ENCODE assay signal across 8 mouse cellular contexts in genomic region chr9:7764463-7764871, GRCm38 (mm10). TPM values are rescaled to one million over a fixed set of nuclear protein-coding genes. Genes with fewer than 3 reads are reported as not detected.
DNase-seq lines count a peak whose midpoint lies in the region; TF ChIP-seq lines count a peak whose summit lies in the region.

No protein-coding gene starts in this region.

- H3K27me3 ChIP-seq in small intestine, adult 2 months (ENCODE audit: control insufficient read depth, insufficient read depth, low read length), result no peaks in the 10 kb centered on the region

- H3K4me3 ChIP-seq in embryonic fibroblast, embryonic 13.5 days (ENCODE audit: insufficient read depth, low read length), result peak overlapping the region; percentile 81
- peak overlapping the region; percentile 89 for H3K4me3 ChIP-seq in small intestine, adult 2 months (ENCODE audit: low read depth, low read length)

- TF ChIP-seq CTCF in embryonic fibroblast, embryonic 13.5 days (IDR thresholded peaks at IDR 0.05; ENCODE audit: borderline replicate concordance, insufficient read depth, low read length), result no peak
- TF ChIP-seq CTCF in small intestine, adult 2 months (IDR thresholded peaks at IDR 0.05; ENCODE audit: extremely low read depth, insufficient read length, insufficient replicate concordance, low read depth, low read length), result no peak

- peak overlapping the region; percentile 36 for H3K27ac ChIP-seq in embryonic fibroblast, embryonic 13.5 days (ENCODE audit: insufficient read depth, low read length)
- peak overlapping the region; percentile 87 for H3K27ac ChIP-seq in small intestine, adult 2 months (ENCODE audit: insufficient read depth, low read depth, low read length)

- peaks cover 7% of the 10 kb centered on the region for H3K36me3 ChIP-seq in small intestine, adult 2 months (ENCODE audit: control insufficient read depth, insufficient read depth, low read length)

- DNase-seq in adrenal gland, adult (ENCODE audit: inconsistent age in 2 of 2, low spot score in 1 of 2), result peak; percentile 79 to 92
- DNase-seq in adrenal gland, postnatal 4 days (ENCODE audit: low spot score in 2 of 2), result no peak
- peak; percentile 73 for DNase-seq in ZHBTc4 (ENCODE audit: low read depth, low spot score)
- DNase-seq in heart, postnatal 14 days, result peak; percentile 43 to 50
- peak; percentile 35 for DNase-seq in large intestine, adult 2 months (ENCODE audit: low read depth, low spot score)
- peak; percentile 67 for DNase-seq in mesoderm, embryonic 11.5 days (ENCODE audit: low read depth, low spot score)

- WGBS in large intestine, adult 2 months, result under 1% methylated on average over 14 of the region's 14 CpGs
- under 1% methylated on average over 14 of the region's 14 CpGs for WGBS in small intestine, adult 2 months

- intact Hi-C loops in heart, postnatal 14 days (cut with DNase I), result loop anchor here (2.0 to 10.0 kb wide), 2 partner anchors 72 to 240 kb away; partner anchors contain the start of genes Birc2 and Yap1

- peak; percentile 67 for TF ChIP-seq POLR2A in embryonic fibroblast, embryonic 13.5 days (IDR thresholded peaks at IDR 0.05; ENCODE audit: low read depth, low read length)
- peak; percentile 38; the same call in 1 of the 2 replicates for TF ChIP-seq POLR2A in small intestine, adult 2 months (IDR thresholded peaks at IDR 0.05; ENCODE audit: low read depth, low read length)

- peaks cover 6% of the 10 kb centered on the region; the same call in 1 of the 2 replicates for H3K4me1 ChIP-seq in embryonic fibroblast, embryonic 13.5 days (ENCODE audit: control insufficient read depth, insufficient read depth, low read length)
- peaks cover 5% of the 10 kb centered on the region; the same call in 1 of the 2 replicates for H3K4me1 ChIP-seq in small intestine, adult 2 months (ENCODE audit: control insufficient read depth, insufficient read depth, insufficient read length, low read length)

RNA-seq across cellular contexts. Expression of gene Tmem123, which starts 0.6 kb away (rescaled TPM):
- total RNA-seq in adrenal gland, postnatal 4 days (2021), result 100 to 1,000 TPM in 1 of 2 experiments, 10 to 100 TPM in 1; 94.1 to 102 TPM
- 144 and 171 TPM in 2 replicates for polyA plus RNA-seq in embryonic fibroblast, embryonic 13.5 days (2011; ENCODE audit: insufficient read length, low read depth, missing spikeins)
- total RNA-seq in heart, postnatal 14 days (2021), result 10 to 100 TPM; 45.9 to 50.4 TPM
- polyA plus RNA-seq in large intestine, adult 2 months (2012; rRNA removed), result 19.3 and 26.6 TPM in 2 replicates
- polyA plus RNA-seq in small intestine, adult 2 months (2012; rRNA removed), result 16.9 and 25.1 TPM in 2 replicates

Comparison
In these comparisons a context has a peak if more than half of its experiments do, and no peak if none do; other contexts are left out.
1. DNase-seq: peak in adrenal gland, adult (2 of 2), ZHBTc4 (single experiment), heart, postnatal 14 days (2 of 2), large intestine, adult 2 months (single experiment) and mesoderm, embryonic 11.5 days (single experiment); none in adrenal gland, postnatal 4 days (0 of 2).